Mouse (Mus musculus) liver, embryonic 14.5 days (tissue): Measurements from ENCODE around the gene Fryl.

Source experiments
- CTCF ChIP-seq: IDR thresholded peaks from 2 replicates; pipeline ENCODE4 v1.5.1; 2016; ENCODE audit warnings: antibody characterized with exemption, low read depth, control low read depth
- EP300 ChIP-seq: IDR thresholded peaks from 2 replicates; pipeline ENCODE4 v1.6.1; 2016; ENCODE audit warnings: antibody characterized with exemption, low read depth

GRCm38 (mm10) chr5:73197796-73198195 lies 58.6 kb downstream of the Fryl start:
- TF ChIP-seq EP300 = no peak; the same call in 1 of the 2 replicates
- TF ChIP-seq CTCF = no peak
